Mouse (Mus musculus) ES-E14 (cell line): ENCODE data around the gene Gm49394. TPM values are rescaled to one million over a fixed set of nuclear protein-coding genes. Genes with fewer than 3 reads are reported as not detected.

Source experiments
- DNase-seq: peaks from one replicate; pipeline ENCODE4 v3.0.0-alpha.2; 2013; ENCODE audit warnings: low read depth, low spot score
- H3K27ac ChIP-seq: 2 replicates; pipeline ENCODE4 v1.5.1; 2012; ENCODE audit warnings: low read depth, mild to moderate bottlenecking, low read length, moderate library complexity, mixed read lengths; ENCODE audit not compliant: poor library complexity, insufficient read depth, severe bottlenecking
- H3K36me3 ChIP-seq: 2 replicates; pipeline ENCODE4 v1.6.1; 2012; ENCODE audit warnings: mild to moderate bottlenecking, low read length, moderate library complexity, mixed read lengths; ENCODE audit not compliant: control insufficient read depth, poor library complexity, insufficient read depth, severe bottlenecking
- H3K4me1 ChIP-seq, 2 experiments: fragments of 150-350 bp in 1 of 2; sonication (generic) in 1 of 2; 2 replicates each; pipeline ENCODE4 v1.6.1; 2012; ENCODE audit warnings: low read length in 2 of 2, mild to moderate bottlenecking in 1 of 2, mixed read lengths in 1 of 2; ENCODE audit not compliant: control insufficient read depth in 2 of 2, insufficient read depth in 2 of 2, poor library complexity in 1 of 2
- H3K4me3 ChIP-seq, 2 experiments: fragments of 150-350 bp in 1 of 2; sonication (generic) in 1 of 2; 2 replicates each; pipeline ENCODE4 v1.5.1; 2012; ENCODE audit warnings: low read length in 2 of 2, low read depth in 1 of 2, mild to moderate bottlenecking in 1 of 2, mixed read lengths in 1 of 2; ENCODE audit not compliant: insufficient read depth in 1 of 2, poor library complexity in 1 of 2, severe bottlenecking in 1 of 2
- H3K9ac ChIP-seq: 2 replicates; pipeline ENCODE4 v1.6.1; 2012; ENCODE audit warnings: low read depth, mild to moderate bottlenecking, low read length, mixed read lengths; ENCODE audit not compliant: poor library complexity, insufficient read depth, severe bottlenecking
- H3K9me3 ChIP-seq: fragments of 150-350 bp; sonication (generic); 2 replicates; pipeline ENCODE4 v1.6.1; 2012; ENCODE audit warnings: low read depth, mild to moderate bottlenecking, low read length; ENCODE audit not compliant: control insufficient read depth, insufficient read depth
- CHD2 ChIP-seq: IDR thresholded peaks from 2 replicates; pipeline ENCODE4 v1.6.1; 2014; ENCODE audit warnings: mild to moderate bottlenecking, low read depth, low read length, inconsistent platforms
- HCFC1 ChIP-seq: IDR thresholded peaks from 2 replicates; pipeline ENCODE4 v1.6.1; 2012; ENCODE audit warnings: low read length, inconsistent platforms, borderline replicate concordance; ENCODE audit not compliant: insufficient read depth
- MAFK ChIP-seq: IDR thresholded peaks from 2 replicates; pipeline ENCODE4 v1.6.1; 2014; ENCODE audit warnings: mild to moderate bottlenecking, low read depth, low read length, inconsistent platforms; ENCODE audit not compliant: insufficient read depth
- ZC3H11A ChIP-seq: IDR thresholded peaks from 2 replicates; pipeline ENCODE4 v1.6.1; 2012; ENCODE audit warnings: low read depth, mild to moderate bottlenecking, inconsistent platforms, low read length, borderline replicate concordance
- ZNF384 ChIP-seq: IDR thresholded peaks from 2 replicates; pipeline ENCODE4 v1.6.1; 2012; ENCODE audit warnings: low read depth, low read length, inconsistent platforms
- in situ Hi-C, 2 experiments: fragments of 600-800 bp; cut with MboI; formaldehyde crosslinking; loops; one replicate each; pipeline ENCODE4 v1.15.1; 2025; ENCODE audit warnings: low sequenced_read_pairs in 2 of 2, inconsistent platforms in 1 of 2; ENCODE audit not compliant: unreplicated experiment in 2 of 2
- total RNA-seq: library from RNA; depleted of rRNA; stranded (reverse); fragments of 300-350 nt; gene quantifications from 2 replicates; pipeline ENCODE4 v1.2.3, GENCODE M21; 2012

Gm49394 gene
- total RNA-seq, 1 experiment = 0.40 TPM

GRCm38 (mm10) chr7:142658681-142659180 lies 11.0 kb downstream of the Gm49394 start:
- H3K36me3 ChIP-seq = no peaks in the 10 kb centered on the region
- H3K4me3 ChIP-seq = peak overlapping the region; percentile 8 to 63
- H3K4me1 ChIP-seq = peaks cover 0 to 27% of the 10 kb centered on the region in 2 experiments; a peak in 1 of 4 replicates
- no peak overlapping the region for H3K27ac ChIP-seq
- no peak for DNase-seq
- no peak for TF ChIP-seq ZNF384
- TF ChIP-seq ZC3H11A = no peak
- no peak for TF ChIP-seq HCFC1
- no peak for TF ChIP-seq MAFK
- TF ChIP-seq CHD2 = no peak
- H3K9me3 ChIP-seq = no peaks in the 10 kb centered on the region
- in situ Hi-C loops = no loop called here
- peak overlapping the region; percentile 15; the same call in 1 of the 2 replicates for H3K9ac ChIP-seq

DNA sequence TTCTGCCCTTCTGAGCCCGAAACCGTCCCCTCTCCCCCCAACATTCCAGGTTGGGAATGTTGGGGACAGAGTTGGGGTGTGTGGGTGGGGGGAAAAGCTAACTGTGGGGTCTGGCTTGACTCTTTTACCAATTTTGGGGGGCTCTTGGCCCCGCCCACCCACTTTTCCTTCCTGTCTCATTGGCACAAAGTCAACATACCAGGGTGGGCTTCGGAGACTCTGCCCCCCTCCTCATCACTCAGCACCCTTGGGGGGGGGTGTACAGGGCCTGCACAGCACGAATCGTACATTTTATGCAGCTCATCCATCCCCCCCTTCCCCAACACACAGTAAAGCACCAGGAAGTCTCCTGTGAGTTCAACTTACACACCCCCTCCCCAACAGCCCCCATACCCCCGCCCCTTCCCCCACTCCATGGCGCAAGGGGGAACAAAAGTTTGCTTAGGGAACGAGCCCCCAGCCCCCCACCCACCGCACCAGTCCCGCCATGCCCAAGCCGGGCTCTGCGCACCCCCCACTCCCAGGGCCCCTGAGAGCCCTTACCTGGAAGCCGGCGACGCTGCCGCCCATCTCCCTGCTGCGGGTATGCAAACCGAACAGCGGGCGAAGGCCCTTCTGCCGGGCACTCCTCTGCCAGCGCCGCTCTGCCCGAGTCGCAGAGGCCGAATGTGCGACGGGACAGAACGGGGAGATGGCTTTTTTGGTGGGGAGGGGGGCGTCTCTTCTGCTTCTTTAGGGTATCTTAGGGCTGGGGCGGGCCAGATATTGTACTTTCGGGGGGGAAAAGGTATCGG lies 11.7 kb downstream of the Gm49394 start:
- TF ChIP-seq ZC3H11A (no peak), MAFK (no peak), CHD2 (no peak), ZNF384 (no peak), HCFC1 (no peak)
- Histone ChIP-seq H3K36me3 (no peaks in the 10 kb centered on the region), H3K9me3 (no peaks in the 10 kb centered on the region), H3K4me3 (peak overlapping the region; percentile 8 to 63; a peak in 3 of 4 replicates), H3K4me1 (peaks cover 0 to 27% of the 10 kb centered on the region in 2 experiments; a peak in 1 of 4 replicates), H3K27ac (no peak overlapping the region), H3K9ac (no peak overlapping the region)
- no peak for DNase-seq
- in situ Hi-C loops = no loop called here

- TF ChIP-seq ZC3H11A = no peak
- TF ChIP-seq HCFC1 = no peak
- no peak for TF ChIP-seq MAFK
- no peak for TF ChIP-seq ZNF384
- no peak for TF ChIP-seq CHD2
- Histone ChIP-seq H3K9me3 (no peaks in the 10 kb centered on the region), H3K9ac (no peak overlapping the region), H3K4me3 (no peak overlapping the region), H3K27ac (no peak overlapping the region), H3K4me1 (peaks cover 0 to 27% of the 10 kb centered on the region in 2 experiments; a peak in 1 of 4 replicates), H3K36me3 (no peaks in the 10 kb centered on the region)
- in situ Hi-C loops = no loop called here
- no peak for DNase-seq
These were observed 12.4 kb downstream of the Gm49394 start for GRCm38 (mm10) chr7:142657341-142657791.

GRCm38 (mm10) chr7:142656055-142656454 lies 13.7 kb downstream of the Gm49394 start:
- H3K4me1 ChIP-seq = peaks cover 0 to 27% of the 10 kb centered on the region in 2 experiments; a peak in 1 of 4 replicates
- DNase-seq = no peak
- TF ChIP-seq HCFC1 (no peak), MAFK (no peak), CHD2 (no peak)
- in situ Hi-C loops = no loop called here
- no peaks in the 10 kb centered on the region for H3K9me3 ChIP-seq
- H3K4me3 ChIP-seq = no peak overlapping the region
- no peak overlapping the region for H3K27ac ChIP-seq
- no peak overlapping the region for H3K9ac ChIP-seq
- H3K36me3 ChIP-seq = no peaks in the 10 kb centered on the region
